Mouse (Mus musculus): ENCODE results near the gene Gm10681. TPM values are rescaled to one million over a fixed set of nuclear protein-coding genes. Genes with fewer than 3 reads are reported as not detected.
"Not testable (repeated sequence)": the region's sequence is repeated elsewhere in the genome, so short reads cannot be mapped to it uniquely, and the experiment has no call there.

Gm10681 gene
- not detected in 2 replicates for polyA plus RNA-seq (2011; ENCODE audit: insufficient read depth, insufficient read length, low read depth, missing spikeins)

DNA sequence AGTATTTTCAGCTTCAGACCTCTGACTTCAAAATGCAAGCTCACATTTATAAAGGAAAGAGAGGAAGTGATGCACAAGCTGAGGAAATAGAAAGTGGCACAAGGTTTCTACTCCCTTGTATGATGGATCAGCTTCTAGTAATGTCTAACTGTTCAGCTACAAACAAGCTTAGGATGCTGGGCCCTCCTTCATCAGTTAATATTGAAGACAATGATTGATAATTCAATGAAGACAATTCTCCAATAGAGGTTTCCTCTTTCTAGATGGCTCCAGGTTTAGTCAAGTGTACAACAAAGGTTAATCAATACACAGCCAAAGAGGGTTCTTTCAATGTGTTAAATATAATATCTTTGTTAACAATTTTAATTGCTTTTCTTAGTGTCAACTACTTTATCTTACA is at the start of gene Gm10681:
Gm10681 (minus strand) TSS at position 101 of the 400 bp plus-strand sequence.
- peaks cover 7% of the 10 kb centered on the region for H3K9me3 ChIP-seq (replicated peaks; ENCODE audit: control insufficient read depth, insufficient read depth, low read length, poor library complexity, severe bottlenecking)
- H3K27me3 ChIP-seq (ENCODE audit: control insufficient read depth, insufficient read depth, low read length, poor library complexity, severe bottlenecking) = no peaks in the 10 kb centered on the region
- H3K9ac ChIP-seq (ENCODE audit: low read depth, poor library complexity, severe bottlenecking) = no peak within 1 kb of the TSS
- H3K27ac ChIP-seq (ENCODE audit: insufficient read depth, low read length) = no peak within 1 kb of the TSS
- TF ChIP-seq EP300 (IDR thresholded peaks at IDR 0.05; ENCODE audit: insufficient read depth, low read depth, low read length) (no peak), CTCF (IDR thresholded peaks at IDR 0.05; ENCODE audit: low read depth, low read length) (no peak), POLR2A (IDR thresholded peaks at IDR 0.05; ENCODE audit: insufficient read depth, low read length) (no peak)
- no peaks in the 10 kb centered on the region for H3K4me1 ChIP-seq (ENCODE audit: control insufficient read depth, insufficient read depth, low read length)
- no peak within 1 kb of the TSS for H3K4me3 ChIP-seq (ENCODE audit: low read depth, low read length)
- no peaks in the 10 kb centered on the region for H3K36me3 ChIP-seq (ENCODE audit: control insufficient read depth, insufficient read depth, low read length, poor library complexity, severe bottlenecking)

DNA sequence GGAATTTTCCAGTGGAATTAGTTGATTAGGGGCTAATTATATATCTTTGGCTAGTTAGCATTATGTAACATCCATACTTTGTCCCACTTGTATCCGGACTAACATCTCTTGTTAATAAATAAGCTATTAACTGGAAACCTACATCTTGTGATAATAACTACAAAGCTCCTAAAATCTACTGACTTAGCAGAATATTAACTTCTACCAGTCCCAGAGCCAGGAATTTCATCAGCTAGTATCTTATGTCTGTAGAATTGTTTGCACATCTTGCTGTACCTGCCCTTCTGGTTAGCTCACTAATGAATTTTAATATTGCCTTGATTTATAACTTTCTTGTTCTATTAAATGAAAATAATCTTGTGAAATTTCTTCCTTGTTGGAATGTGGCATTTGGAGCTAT is 46.5 kb upstream of the Gm10681 start:
- Histone ChIP-seq H3K27me3 (ENCODE audit: control insufficient read depth, insufficient read depth, low read length, poor library complexity, severe bottlenecking) (no peaks in the 10 kb centered on the region), H3K9ac (ENCODE audit: low read depth, poor library complexity, severe bottlenecking) (no peak overlapping the region), H3K4me1 (ENCODE audit: control insufficient read depth, insufficient read depth, low read length) (no peaks in the 10 kb centered on the region), H3K9me3 (replicated peaks; ENCODE audit: control insufficient read depth, insufficient read depth, low read length, poor library complexity, severe bottlenecking) (no peaks in the 10 kb centered on the region), H3K4me3 (ENCODE audit: low read depth, low read length) (no peak overlapping the region), H3K36me3 (ENCODE audit: control insufficient read depth, insufficient read depth, low read length, poor library complexity, severe bottlenecking) (no peaks in the 10 kb centered on the region), H3K27ac (ENCODE audit: insufficient read depth, low read length) (no peak overlapping the region)
- TF ChIP-seq CTCF (IDR thresholded peaks at IDR 0.05; ENCODE audit: low read depth, low read length) (no peak), EP300 (IDR thresholded peaks at IDR 0.05; ENCODE audit: insufficient read depth, low read depth, low read length) (no peak), POLR2A (IDR thresholded peaks at IDR 0.05; ENCODE audit: insufficient read depth, low read length) (no peak)

DNA sequence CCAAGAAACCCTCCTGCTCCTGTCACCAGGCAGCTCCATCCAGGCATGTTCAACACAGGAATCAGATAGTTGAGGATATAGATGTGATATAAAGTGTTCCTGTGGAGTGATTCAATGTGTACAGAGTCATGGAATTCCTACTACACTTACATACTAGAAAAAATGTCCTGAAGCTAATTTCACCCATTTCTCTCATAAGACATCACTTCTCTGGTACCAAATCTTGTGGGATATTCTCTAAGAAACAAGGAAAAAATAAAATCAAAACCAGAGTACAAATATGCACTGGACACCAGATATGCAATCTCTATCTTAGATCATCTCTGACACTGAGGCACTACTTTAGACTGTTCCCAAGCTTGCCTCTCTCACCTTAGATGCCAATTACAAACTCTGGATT is 41.5 kb upstream of the Gm10681 start, which contains the start of gene Hsd3b5:
Hsd3b5 (minus strand) TSS at position 101 of the 400 bp plus-strand sequence.
- TF ChIP-seq POLR2A (IDR thresholded peaks at IDR 0.05; ENCODE audit: insufficient read depth, low read length) = no peak
- TF ChIP-seq EP300 (IDR thresholded peaks at IDR 0.05; ENCODE audit: insufficient read depth, low read depth, low read length) = no peak
- no peak for TF ChIP-seq CTCF (IDR thresholded peaks at IDR 0.05; ENCODE audit: low read depth, low read length)
- H3K36me3 ChIP-seq (ENCODE audit: control insufficient read depth, insufficient read depth, low read length, poor library complexity, severe bottlenecking) = no peaks in the 10 kb centered on the region

DNA sequence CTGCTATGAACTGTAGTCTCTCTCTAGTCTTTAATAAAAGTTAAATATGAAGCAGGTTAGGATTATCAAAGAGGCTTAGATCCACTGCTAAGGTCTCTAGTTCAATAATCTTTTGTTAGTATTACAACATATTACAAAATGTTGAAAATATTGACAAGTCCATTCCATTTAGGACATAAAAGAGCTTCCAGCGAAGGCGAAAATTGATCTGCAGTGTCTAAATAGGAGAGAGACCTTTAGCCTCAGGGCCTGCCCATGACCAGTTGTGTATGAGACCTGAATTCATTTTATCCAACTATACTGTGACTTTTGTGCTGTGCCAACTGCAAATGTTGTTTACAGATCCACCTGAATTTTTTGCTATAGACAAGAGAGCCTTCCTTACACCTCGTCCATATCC is 41.0 kb upstream of the Gm10681 start:
- H3K27me3 ChIP-seq (ENCODE audit: control insufficient read depth, insufficient read depth, low read length, poor library complexity, severe bottlenecking) = no peaks in the 10 kb centered on the region
- no peak overlapping the region for H3K27ac ChIP-seq (ENCODE audit: insufficient read depth, low read length)
- H3K9me3 ChIP-seq (replicated peaks; ENCODE audit: control insufficient read depth, insufficient read depth, low read length, poor library complexity, severe bottlenecking) = no peaks in the 10 kb centered on the region
- no peaks in the 10 kb centered on the region for H3K36me3 ChIP-seq (ENCODE audit: control insufficient read depth, insufficient read depth, low read length, poor library complexity, severe bottlenecking)
- H3K4me1 ChIP-seq (ENCODE audit: control insufficient read depth, insufficient read depth, low read length) = no peaks in the 10 kb centered on the region
- no peak overlapping the region for H3K9ac ChIP-seq (ENCODE audit: low read depth, poor library complexity, severe bottlenecking)
- TF ChIP-seq CTCF (IDR thresholded peaks at IDR 0.05; ENCODE audit: low read depth, low read length) = no peak
- H3K4me3 ChIP-seq (ENCODE audit: low read depth, low read length) = no peak overlapping the region

More for the DNA sequence above, 41.5 kb upstream of the Gm10681 start, which contains the start of gene Hsd3b5:
- Histone ChIP-seq H3K27ac (ENCODE audit: insufficient read depth, low read length) (no peak within 1 kb of the TSS), H3K9me3 (replicated peaks; ENCODE audit: control insufficient read depth, insufficient read depth, low read length, poor library complexity, severe bottlenecking) (no peaks in the 10 kb centered on the region), H3K27me3 (ENCODE audit: control insufficient read depth, insufficient read depth, low read length, poor library complexity, severe bottlenecking) (no peaks in the 10 kb centered on the region), H3K9ac (ENCODE audit: low read depth, poor library complexity, severe bottlenecking) (no peak within 1 kb of the TSS), H3K4me1 (ENCODE audit: control insufficient read depth, insufficient read depth, low read length) (no peaks in the 10 kb centered on the region), H3K4me3 (ENCODE audit: low read depth, low read length) (no peak within 1 kb of the TSS)

DNA sequence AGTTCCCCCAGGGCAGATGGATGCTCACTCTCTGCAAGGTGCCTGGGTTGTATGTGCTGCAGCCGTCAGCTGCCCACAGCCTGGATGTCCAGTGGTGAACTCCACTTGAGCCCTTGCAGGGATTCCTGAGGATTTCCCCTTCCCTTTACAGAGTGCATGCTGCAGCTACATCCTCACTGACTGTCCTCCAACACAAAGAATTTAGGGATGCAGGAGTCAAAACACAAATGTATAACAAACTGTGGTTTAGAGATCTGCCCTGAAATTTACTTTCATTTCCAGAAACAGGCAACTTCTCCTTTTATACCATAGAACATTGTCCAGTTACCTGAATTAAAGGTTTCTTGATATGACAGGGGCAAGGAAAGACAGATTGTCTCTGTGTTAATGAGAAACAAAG is 28.2 kb upstream of the Gm10681 start:
- H3K36me3 ChIP-seq (ENCODE audit: control insufficient read depth, insufficient read depth, low read length, poor library complexity, severe bottlenecking); H3K9ac ChIP-seq (ENCODE audit: low read depth, poor library complexity, severe bottlenecking); H3K4me3 ChIP-seq (ENCODE audit: low read depth, low read length); H3K9me3 ChIP-seq (replicated peaks; ENCODE audit: control insufficient read depth, insufficient read depth, low read length, poor library complexity, severe bottlenecking); H3K27ac ChIP-seq (ENCODE audit: insufficient read depth, low read length); H3K4me1 ChIP-seq (ENCODE audit: control insufficient read depth, insufficient read depth, low read length); H3K27me3 ChIP-seq (ENCODE audit: control insufficient read depth, insufficient read depth, low read length, poor library complexity, severe bottlenecking): not testable (repeated sequence)

DNA sequence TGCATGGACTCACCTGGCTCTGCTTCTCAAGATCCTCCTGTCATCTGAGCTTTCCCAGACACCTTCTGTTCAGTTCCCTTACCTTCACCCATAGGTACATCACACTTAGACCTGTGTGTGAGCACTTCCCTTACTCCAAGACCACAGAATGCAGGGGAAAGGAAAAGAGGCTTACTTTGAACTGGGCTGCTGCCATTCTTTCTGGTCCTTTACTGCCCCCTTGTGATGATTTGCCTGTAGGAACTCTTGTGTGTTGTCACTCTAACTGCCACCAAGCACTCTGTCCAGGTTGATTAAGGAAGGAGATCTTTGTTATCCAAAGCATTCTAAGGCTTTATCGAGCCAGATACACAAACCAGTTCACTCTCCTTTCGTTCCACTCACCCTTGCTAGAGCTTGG is 27.6 kb upstream of the Gm10681 start:
- not testable (repeated sequence) for H3K27me3 ChIP-seq (ENCODE audit: control insufficient read depth, insufficient read depth, low read length, poor library complexity, severe bottlenecking); H3K4me1 ChIP-seq (ENCODE audit: control insufficient read depth, insufficient read depth, low read length); H3K4me3 ChIP-seq (ENCODE audit: low read depth, low read length); H3K36me3 ChIP-seq (ENCODE audit: control insufficient read depth, insufficient read depth, low read length, poor library complexity, severe bottlenecking); H3K9me3 ChIP-seq (replicated peaks; ENCODE audit: control insufficient read depth, insufficient read depth, low read length, poor library complexity, severe bottlenecking); H3K27ac ChIP-seq (ENCODE audit: insufficient read depth, low read length); H3K9ac ChIP-seq (ENCODE audit: low read depth, poor library complexity, severe bottlenecking)

DNA sequence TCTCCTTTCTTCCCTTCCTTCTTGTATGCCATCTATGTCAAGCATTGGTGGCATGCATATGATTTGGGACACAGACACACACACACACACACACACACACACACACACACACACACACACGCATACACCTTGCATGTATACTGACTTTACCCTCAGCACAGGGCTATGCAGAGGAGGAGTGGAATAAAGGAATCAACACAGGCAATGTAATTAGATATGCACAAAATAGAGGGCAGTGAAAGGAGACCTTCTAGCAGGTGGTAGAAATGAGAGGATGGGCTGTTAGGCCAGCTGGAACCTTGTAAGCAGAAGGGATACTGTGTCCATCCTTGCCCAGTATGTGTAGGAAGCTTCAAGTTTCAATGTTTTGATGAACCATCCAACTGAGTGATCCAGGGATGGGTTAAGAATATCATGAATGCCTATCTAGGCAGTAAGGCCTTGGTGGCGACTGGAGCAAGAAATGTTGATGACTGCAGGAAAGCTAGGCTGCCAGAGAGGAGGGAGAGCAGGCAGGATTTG is 25.9 kb upstream of the Gm10681 start:
- H3K4me3 ChIP-seq (ENCODE audit: low read depth, low read length) = not testable (repeated sequence)

More for the DNA sequence above, 25.9 kb upstream of the Gm10681 start:
- not testable (repeated sequence) for H3K4me1 ChIP-seq (ENCODE audit: control insufficient read depth, insufficient read depth, low read length); H3K9me3 ChIP-seq (replicated peaks; ENCODE audit: control insufficient read depth, insufficient read depth, low read length, poor library complexity, severe bottlenecking); H3K36me3 ChIP-seq (ENCODE audit: control insufficient read depth, insufficient read depth, low read length, poor library complexity, severe bottlenecking); H3K27ac ChIP-seq (ENCODE audit: insufficient read depth, low read length); H3K9ac ChIP-seq (ENCODE audit: low read depth, poor library complexity, severe bottlenecking); H3K27me3 ChIP-seq (ENCODE audit: control insufficient read depth, insufficient read depth, low read length, poor library complexity, severe bottlenecking)

All from ES-Bruce4 (cell line).